Mouse (Mus musculus) limb, embryonic 14.5 days (tissue): ENCODE data around the gene Atp6v1fnb. TPM values are rescaled to one million over a fixed set of nuclear protein-coding genes. Genes with fewer than 3 reads are reported as not detected.

Experiments used
- ATAC-seq: fragments of 200-750 bp; cut with Nextera tagmentation; 2 replicates; pipeline ENCODE4 v1.8.0; 2017; ENCODE audit warnings: low read depth, moderate number of reproducible peaks, moderate TSS enrichment; ENCODE audit not compliant: low FRiP score
- DNase-seq: peaks from one replicate; pipeline ENCODE4 v3.0.0-alpha.2; 2015; ENCODE audit warnings: low spot score
- H3K27ac ChIP-seq: fragments of 300-500 bp; sonication (generic); replicated peaks from 2 replicates; pipeline ENCODE4 v1.5.1; 2014; ENCODE audit warnings: low read depth, mild to moderate bottlenecking, low read length, moderate library complexity, mixed read lengths
- H3K27me3 ChIP-seq: fragments of 300-500 bp; sonication (generic); 2 replicates; pipeline ENCODE4 v1.6.1; 2014; ENCODE audit warnings: low read length, mixed read lengths; ENCODE audit not compliant: control insufficient read depth, insufficient read depth
- H3K36me3 ChIP-seq: fragments of 300-500 bp; sonication (generic); 2 replicates; pipeline ENCODE4 v1.6.1; 2014; ENCODE audit warnings: mild to moderate bottlenecking, low read length, moderate library complexity, mixed read lengths; ENCODE audit not compliant: control insufficient read depth, insufficient read depth
- H3K4me1 ChIP-seq: fragments of 300-500 bp; sonication (generic); 2 replicates; pipeline ENCODE4 v1.6.1; 2014; ENCODE audit warnings: antibody characterized with exemption, low read length, mixed read lengths; ENCODE audit not compliant: control insufficient read depth, insufficient read depth
- H3K4me2 ChIP-seq: fragments of 300-500 bp; sonication (generic); replicated peaks from 2 replicates; pipeline ENCODE4 v1.6.1; 2014; ENCODE audit warnings: low read depth, mild to moderate bottlenecking, low read length, moderate library complexity; ENCODE audit not compliant: severe bottlenecking
- H3K4me3 ChIP-seq: fragments of 300-500 bp; sonication (generic); replicated peaks from 2 replicates; pipeline ENCODE4 v1.5.1; 2014; ENCODE audit warnings: low read length
- H3K9ac ChIP-seq: fragments of 300-500 bp; sonication (generic); 2 replicates; pipeline ENCODE4 v1.6.1; 2014; ENCODE audit warnings: mild to moderate bottlenecking, low read depth, low read length, moderate library complexity; ENCODE audit not compliant: severe bottlenecking
- H3K9me3 ChIP-seq: fragments of 300-500 bp; sonication (generic); 2 replicates; pipeline ENCODE4 v1.6.1; 2016; ENCODE audit warnings: low read length; ENCODE audit not compliant: control insufficient read depth
- POLR2A ChIP-seq: fragments of 200-500 bp; IDR thresholded peaks from 2 replicates; pipeline ENCODE4 v1.8.0; 2012; ENCODE audit warnings: inconsistent platforms, mild to moderate bottlenecking, moderate library complexity, borderline replicate concordance; ENCODE audit not compliant: insufficient read depth, insufficient read length; ENCODE audit errors: extremely low read depth
- WGBS: fragments of 180-500 bp; shearing (Covaris S2); extraction: QIAGEN DNeasy Blood & Tissue Kit; methylation state at CpG from one replicate; pipeline ENCODE4 v1.1.7; 2014; 5-methylcytosine and 5-hydroxymethylcytosine counted together
- polyA plus RNA-seq, 2 experiments: library from polyadenylated mRNA; depleted of rRNA in 1 of 2; stranded (reverse) in 1 of 2; unstranded in 1 of 2; fragments of >200 nt; fragmentation: Nextera tagmentation in 1 of 2; extraction: Ambion mirVana in 1 of 2; gene quantifications; 2 replicates each; pipeline versions ENCODE4 v1.2.1 to v1.2.3; 2012 to 2014

Gene Atp6v1fnb
- polyA plus RNA-seq, 2 experiments = not detected

- H3K4me3 ChIP-seq = no peak overlapping the region
- no peak overlapping the region for H3K27ac ChIP-seq
- 97% methylated on average over 7 of the region's 7 CpGs for WGBS
- H3K4me2 ChIP-seq = no peak overlapping the region
- no peaks in the 10 kb centered on the region for H3K9me3 ChIP-seq
- DNase-seq (no peak), ATAC-seq (no peak)
- H3K4me1 ChIP-seq = no peaks in the 10 kb centered on the region
- no peak overlapping the region for H3K9ac ChIP-seq
- H3K36me3 ChIP-seq = peaks cover 90% of the 10 kb centered on the region
- TF ChIP-seq POLR2A = no peak
- H3K27me3 ChIP-seq = no peaks in the 10 kb centered on the region
Observed at GRCm38 (mm10) chr6:29445354-29445753, 25.9 kb upstream of the Atp6v1fnb start.

DNA sequence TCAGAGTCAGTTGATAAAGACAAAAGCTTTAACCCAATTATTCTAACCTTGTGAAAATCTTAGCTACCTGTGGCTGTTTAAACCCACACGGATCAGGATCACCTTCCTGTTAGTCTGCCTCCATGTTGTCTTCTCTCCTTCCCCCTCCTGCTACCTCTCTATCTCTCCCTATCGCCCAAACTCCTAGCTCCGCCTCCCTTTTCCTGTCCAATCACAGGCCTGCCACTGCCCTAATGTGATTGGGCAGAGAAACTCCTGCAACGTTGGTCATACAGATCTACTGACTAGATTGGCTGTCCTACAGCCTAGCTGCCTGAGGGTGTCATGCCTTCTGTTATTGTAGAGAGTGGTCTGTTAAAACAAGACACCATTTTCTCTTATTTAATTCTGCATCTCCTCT lies 21.4 kb upstream of the Atp6v1fnb start:
- Histone ChIP-seq H3K27me3 (no peaks in the 10 kb centered on the region), H3K9me3 (no peaks in the 10 kb centered on the region), H3K4me1 (no peaks in the 10 kb centered on the region), H3K4me2 (no peak overlapping the region), H3K27ac (no peak overlapping the region), H3K9ac (no peak overlapping the region), H3K4me3 (no peak overlapping the region), H3K36me3 (peaks cover 92% of the 10 kb centered on the region)
- DNase-seq (no peak), ATAC-seq (no peak)
- no peak for TF ChIP-seq POLR2A
- whole genome bisulfite sequencing = 32% methylated on average over 4 of the region's 4 CpGs

DNA sequence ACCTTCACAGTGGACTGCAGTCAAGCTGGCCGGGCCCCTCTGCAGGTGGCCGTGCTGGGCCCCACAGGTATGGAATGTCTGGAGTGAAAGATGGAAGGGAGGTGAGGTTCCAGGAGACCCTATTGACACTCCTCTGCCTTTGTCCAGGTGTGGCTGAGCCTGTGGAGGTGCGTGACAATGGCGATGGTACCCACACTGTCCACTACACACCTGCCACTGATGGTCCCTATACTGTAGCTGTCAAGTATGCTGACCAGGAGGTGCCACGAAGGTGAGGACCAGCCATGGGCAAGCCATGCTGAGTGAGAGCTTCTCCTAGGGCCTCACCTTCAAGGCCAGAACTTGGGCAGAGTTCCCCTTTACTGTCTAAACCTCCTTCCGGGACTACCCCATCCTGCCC lies 20.6 kb upstream of the Atp6v1fnb start:
- no peak for TF ChIP-seq POLR2A
- no peaks in the 10 kb centered on the region for H3K4me1 ChIP-seq
- no peak overlapping the region for H3K4me3 ChIP-seq
- no peak overlapping the region for H3K9ac ChIP-seq
- H3K27ac ChIP-seq = no peak overlapping the region
- ATAC-seq (no peak), DNase-seq (no peak)
- H3K27me3 ChIP-seq = no peaks in the 10 kb centered on the region
- peaks cover 92% of the 10 kb centered on the region for H3K36me3 ChIP-seq
- WGBS = 91% methylated on average over 6 of the region's 6 CpGs
- H3K9me3 ChIP-seq = no peaks in the 10 kb centered on the region
- no peak overlapping the region for H3K4me2 ChIP-seq

DNA sequence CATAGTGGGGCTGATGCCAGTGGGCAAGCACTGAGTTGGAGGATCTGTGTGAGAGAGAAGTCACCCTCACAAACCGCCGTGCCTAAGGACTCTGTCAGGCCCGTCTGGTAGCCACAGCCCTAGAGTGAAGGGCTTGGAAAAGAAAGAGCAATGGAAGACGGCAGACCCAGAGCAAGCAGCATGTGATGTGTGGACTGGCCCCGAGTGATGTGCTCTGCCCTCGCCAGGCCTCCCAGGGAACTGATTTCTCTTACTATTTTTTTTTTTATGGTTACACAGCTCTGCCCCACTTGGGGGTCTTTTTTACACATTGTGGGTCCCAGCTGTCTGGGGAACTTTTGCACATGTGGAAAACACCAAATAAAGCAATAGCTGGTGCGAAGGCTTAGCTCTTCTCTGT lies 9.7 kb upstream of the Atp6v1fnb start:
- H3K4me2 ChIP-seq = no peak overlapping the region
- no peaks in the 10 kb centered on the region for H3K9me3 ChIP-seq
- H3K4me3 ChIP-seq = no peak overlapping the region
- no peaks in the 10 kb centered on the region for H3K4me1 ChIP-seq
- DNase-seq = no peak
- peaks cover 37% of the 10 kb centered on the region for H3K36me3 ChIP-seq
- ATAC-seq = no peak
- no peak for TF ChIP-seq POLR2A
- WGBS = 56% methylated on average over 7 of the region's 7 CpGs
- no peak overlapping the region for H3K27ac ChIP-seq
- no peak overlapping the region for H3K9ac ChIP-seq
- H3K27me3 ChIP-seq = no peaks in the 10 kb centered on the region

DNA sequence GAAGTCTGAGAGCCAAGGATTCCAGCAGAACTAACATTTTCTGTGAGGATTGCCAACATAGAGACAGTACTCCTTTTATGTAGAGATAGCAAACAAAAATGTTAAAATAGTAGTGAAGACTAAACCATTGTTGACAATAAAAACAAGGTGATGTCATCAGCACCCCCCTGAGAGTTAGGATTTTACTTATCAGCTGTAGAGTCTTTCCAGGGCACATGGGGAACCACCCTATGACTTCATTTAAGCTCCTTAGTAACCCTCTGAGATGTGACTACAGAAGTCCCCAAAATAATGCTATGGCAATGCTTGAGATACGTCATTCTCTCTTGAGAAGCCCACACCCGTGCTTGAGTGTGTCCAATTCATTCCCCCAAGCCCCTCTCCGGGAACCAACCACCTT lies 7.8 kb upstream of the Atp6v1fnb start:
- no peak overlapping the region for H3K4me3 ChIP-seq

More for the DNA sequence above, 7.8 kb upstream of the Atp6v1fnb start:
- no peak overlapping the region for H3K27ac ChIP-seq
- DNase-seq (no peak), ATAC-seq (no peak)
- 81% methylated on average over 3 of the region's 3 CpGs for WGBS
- TF ChIP-seq POLR2A = no peak
- no peaks in the 10 kb centered on the region for H3K9me3 ChIP-seq
- no peak overlapping the region for H3K9ac ChIP-seq
- peaks cover 21% of the 10 kb centered on the region for H3K36me3 ChIP-seq
- H3K4me2 ChIP-seq = no peak overlapping the region
- H3K4me1 ChIP-seq = peaks cover 2% of the 10 kb centered on the region
- no peaks in the 10 kb centered on the region for H3K27me3 ChIP-seq
